Mouse (Mus musculus) midbrain, embryonic 14.5 days (tissue): ENCODE data around the gene Tnrc6c. TPM values are rescaled to one million over a fixed set of nuclear protein-coding genes. Genes with fewer than 3 reads are reported as not detected.
A peak's percentile ranks its signal among the peaks of the same experiment; 100 is the strongest.

ENCODE experiments used
- ATAC-seq: fragments of 200-750 bp; cut with Nextera tagmentation; 2 replicates; pipeline ENCODE4 v1.8.0; 2017; ENCODE audit warnings: moderate number of reproducible peaks, moderate library complexity; ENCODE audit not compliant: low FRiP score, low TSS enrichment
- DNase-seq: peaks from one replicate; pipeline ENCODE4 v3.0.0-alpha.2; 2015
- H3K27ac ChIP-seq: fragments of 300-500 bp; sonication (generic); replicated peaks from 2 replicates; pipeline ENCODE4 v1.5.1; 2014; ENCODE audit warnings: mild to moderate bottlenecking, low read depth, low read length, moderate library complexity
- H3K27me3 ChIP-seq: fragments of 300-500 bp; sonication (generic); 2 replicates; pipeline ENCODE4 v1.6.1; 2014; ENCODE audit warnings: low read length, control low read depth, mixed read lengths; ENCODE audit not compliant: control insufficient read depth, insufficient read depth
- H3K36me3 ChIP-seq: fragments of 300-500 bp; sonication (generic); 2 replicates; pipeline ENCODE4 v1.6.1; 2014; ENCODE audit warnings: low read length, control low read depth; ENCODE audit not compliant: control insufficient read depth, insufficient read depth
- H3K4me1 ChIP-seq: fragments of 300-500 bp; sonication (generic); 2 replicates; pipeline ENCODE4 v1.6.1; 2014; ENCODE audit warnings: mild to moderate bottlenecking, antibody characterized with exemption, low read length, control low read depth; ENCODE audit not compliant: control insufficient read depth, insufficient read depth
- H3K4me2 ChIP-seq: fragments of 300-500 bp; sonication (generic); 2 replicates; pipeline ENCODE4 v1.6.1; 2014; ENCODE audit warnings: mild to moderate bottlenecking, low read length, moderate library complexity
- H3K4me3 ChIP-seq: fragments of 300-500 bp; sonication (generic); replicated peaks from 2 replicates; pipeline ENCODE4 v1.5.1; 2014; ENCODE audit warnings: low read depth, low read length
- H3K9ac ChIP-seq: fragments of 300-500 bp; sonication (generic); replicated peaks from 2 replicates; pipeline ENCODE4 v1.6.1; 2014; ENCODE audit warnings: mild to moderate bottlenecking, low read length, moderate library complexity
- H3K9me3 ChIP-seq: fragments of 300-500 bp; sonication (generic); 2 replicates; pipeline ENCODE4 v1.6.1; 2016; ENCODE audit warnings: low read length, control low read depth, mixed read lengths; ENCODE audit not compliant: control insufficient read depth
- WGBS: fragments of 180-500 bp; shearing (Covaris S2); extraction: QIAGEN DNeasy Blood & Tissue Kit; methylation state at CpG from one replicate; pipeline ENCODE4 v1.1.7; 2014; 5-methylcytosine and 5-hydroxymethylcytosine counted together
- polyA plus RNA-seq: library from polyadenylated mRNA; unstranded; fragments of >200 nt; fragmentation: Nextera tagmentation; extraction: Ambion mirVana; gene quantifications from 2 replicates; pipeline ENCODE4 v1.2.1, GENCODE M21; 2014

Gene Tnrc6c
- polyA plus RNA-seq, 1 experiment from 2014 or later: 34.0 TPM

- no peak overlapping the region for H3K4me3 ChIP-seq
- H3K27me3 ChIP-seq: no peaks in the 10 kb centered on the region
- peaks cover 28% of the 10 kb centered on the region for H3K36me3 ChIP-seq
- no peaks in the 10 kb centered on the region for H3K4me1 ChIP-seq
- H3K4me2 ChIP-seq: no peak overlapping the region
- no peak for ATAC-seq
- peak; percentile 32 for DNase-seq
- WGBS: 81% methylated on average over 20 of the region's 20 CpGs
- 0 out of 2 replicates have a peak overlapping the region, but pooled peaks have one; percentile 41 for H3K27ac ChIP-seq
- H3K9me3 ChIP-seq: no peaks in the 10 kb centered on the region
- H3K9ac ChIP-seq: no peak overlapping the region
These were observed 114.9 kb downstream of the Tnrc6c start for GRCm38 (mm10) chr11:117768725-117769682.

- no peaks in the 10 kb centered on the region for H3K27me3 ChIP-seq
- ATAC-seq: no peak
- H3K4me2 ChIP-seq: no peak overlapping the region
- H3K4me1 ChIP-seq: no peaks in the 10 kb centered on the region
- WGBS: 81% methylated on average over 7 of the region's 7 CpGs
- 0 out of 2 replicates have a peak overlapping the region, but pooled peaks have one; percentile 41 for H3K27ac ChIP-seq
- H3K9me3 ChIP-seq: no peaks in the 10 kb centered on the region
- no peak overlapping the region for H3K9ac ChIP-seq
- DNase-seq: peak; percentile 33
- peaks cover 22% of the 10 kb centered on the region for H3K36me3 ChIP-seq
- H3K4me3 ChIP-seq: no peak overlapping the region
These were observed 115.6 kb downstream of the Tnrc6c start for GRCm38 (mm10) chr11:117769683-117770047.

GRCm38 (mm10) chr11:117770407-117770806, 116.3 kb downstream of the Tnrc6c start:
- ATAC-seq (no peak), DNase-seq (no peak)
- Histone ChIP-seq H3K4me3 (no peak overlapping the region), H3K4me2 (no peak overlapping the region), H3K27me3 (no peaks in the 10 kb centered on the region), H3K27ac (no peak overlapping the region), H3K9me3 (no peaks in the 10 kb centered on the region), H3K36me3 (peaks cover 14% of the 10 kb centered on the region), H3K4me1 (no peaks in the 10 kb centered on the region), H3K9ac (no peak overlapping the region)
- 86% methylated on average over 10 of the region's 10 CpGs for WGBS

- Histone ChIP-seq H3K4me3 (no peak overlapping the region), H3K9me3 (no peaks in the 10 kb centered on the region)
- 95% methylated on average over 7 of the region's 7 CpGs for WGBS
These were observed 118.3 kb downstream of the Tnrc6c start for GRCm38 (mm10) chr11:117772352-117772751.

GRCm38 (mm10) chr11:117774925-117775324, 120.8 kb downstream of the Tnrc6c start:
- ATAC-seq: no peak
- no peak overlapping the region for H3K4me3 ChIP-seq
- peaks cover under 1% of the 10 kb centered on the region; the same call in 1 of the 2 replicates for H3K27me3 ChIP-seq
- no peak overlapping the region for H3K4me2 ChIP-seq
- H3K36me3 ChIP-seq: no peaks in the 10 kb centered on the region
- DNase-seq: no peak
- no peak overlapping the region for H3K9ac ChIP-seq
- no peaks in the 10 kb centered on the region for H3K9me3 ChIP-seq
- H3K27ac ChIP-seq: no peak overlapping the region
- peaks cover 5% of the 10 kb centered on the region for H3K4me1 ChIP-seq
- WGBS: 98% methylated on average over 10 of the region's 10 CpGs

More at GRCm38 (mm10) chr11:117772352-117772751, 118.3 kb downstream of the Tnrc6c start:
- Histone ChIP-seq H3K27ac (no peak overlapping the region), H3K4me1 (no peaks in the 10 kb centered on the region), H3K36me3 (no peaks in the 10 kb centered on the region), H3K4me2 (no peak overlapping the region), H3K9ac (no peak overlapping the region), H3K27me3 (no peaks in the 10 kb centered on the region)
- DNase-seq (no peak), ATAC-seq (no peak)

- no peak overlapping the region for H3K9ac ChIP-seq
- peaks cover 11% of the 10 kb centered on the region for H3K4me1 ChIP-seq
- peaks cover 7% of the 10 kb centered on the region for H3K27me3 ChIP-seq
- WGBS: 92% methylated on average over 13 of the region's 13 CpGs
- no peak overlapping the region for H3K4me3 ChIP-seq
- no peaks in the 10 kb centered on the region for H3K9me3 ChIP-seq
- ATAC-seq (no peak), DNase-seq (no peak)
- H3K27ac ChIP-seq: no peak overlapping the region
- H3K36me3 ChIP-seq: no peaks in the 10 kb centered on the region
- no peak overlapping the region for H3K4me2 ChIP-seq
These were observed 121.5 kb downstream of the Tnrc6c start for GRCm38 (mm10) chr11:117775540-117775939.

- 91% methylated on average over 14 of the region's 14 CpGs for WGBS
- Histone ChIP-seq H3K27ac (no peak overlapping the region), H3K4me1 (peaks cover 16% of the 10 kb centered on the region), H3K36me3 (no peaks in the 10 kb centered on the region), H3K9me3 (no peaks in the 10 kb centered on the region), H3K4me3 (no peak overlapping the region), H3K4me2 (no peak overlapping the region), H3K27me3 (peaks cover 12% of the 10 kb centered on the region), H3K9ac (no peak overlapping the region)
- ATAC-seq (no peak), DNase-seq (no peak)
These were observed 122.2 kb downstream of the Tnrc6c start for GRCm38 (mm10) chr11:117776085-117776792.

- Histone ChIP-seq H3K4me1 (peaks cover 16% of the 10 kb centered on the region), H3K4me3 (no peak overlapping the region), H3K9ac (no peak overlapping the region), H3K9me3 (no peaks in the 10 kb centered on the region), H3K36me3 (no peaks in the 10 kb centered on the region), H3K4me2 (no peak overlapping the region), H3K27me3 (peaks cover 21% of the 10 kb centered on the region), H3K27ac (no peak overlapping the region)
- WGBS: 84% methylated on average over 5 of the region's 5 CpGs
- DNase-seq: no peak
- ATAC-seq: no peak
These were observed 123.0 kb downstream of the Tnrc6c start for GRCm38 (mm10) chr11:117777111-117777510.
